Mouse (Mus musculus): Measurements from ENCODE around the gene Hist1h2ab. TPM values are rescaled to one million over a fixed set of nuclear protein-coding genes. Genes with fewer than 3 reads are reported as not detected.

Hist1h2ab gene
- polyA plus RNA-seq, 1 experiment from 2014 or later: 13.5 TPM

GRCm38 (mm10) chr13:23729706-23730105 is 21.2 kb upstream of the Hist1h2ab start:
- Histone ChIP-seq H3K4me3 (replicated peaks; ENCODE audit: low read depth, low read length) (no peak overlapping the region), H3K9ac (replicated peaks; ENCODE audit: low read length) (no peak overlapping the region), H3K4me2 (ENCODE audit: low read length) (no peak overlapping the region), H3K27me3 (ENCODE audit: control insufficient read depth, insufficient read depth, low read length) (no peaks in the 10 kb centered on the region), H3K36me3 (ENCODE audit: control insufficient read depth, insufficient read depth, low read length) (no peaks in the 10 kb centered on the region), H3K9me3 (ENCODE audit: control insufficient read depth, low read length) (no peaks in the 10 kb centered on the region), H3K4me1 (ENCODE audit: control insufficient read depth, insufficient read depth, low read length) (no peaks in the 10 kb centered on the region), H3K27ac (replicated peaks; ENCODE audit: low read depth, low read length) (no peak overlapping the region)
- ATAC-seq (ENCODE audit: low FRiP score, low TSS enrichment) (no peak), DNase-seq (no peak)
- WGBS: 94% methylated on average over 5 of the region's 5 CpGs

GRCm38 (mm10) chr13:23730479-23730878 is 20.4 kb upstream of the Hist1h2ab start:
- Histone ChIP-seq H3K4me3 (replicated peaks; ENCODE audit: low read depth, low read length) (no peak overlapping the region), H3K4me2 (ENCODE audit: low read length) (no peak overlapping the region), H3K27me3 (ENCODE audit: control insufficient read depth, insufficient read depth, low read length) (no peaks in the 10 kb centered on the region), H3K36me3 (ENCODE audit: control insufficient read depth, insufficient read depth, low read length) (no peaks in the 10 kb centered on the region), H3K9me3 (ENCODE audit: control insufficient read depth, low read length) (no peaks in the 10 kb centered on the region), H3K27ac (replicated peaks; ENCODE audit: low read depth, low read length) (no peak overlapping the region), H3K4me1 (ENCODE audit: control insufficient read depth, insufficient read depth, low read length) (no peaks in the 10 kb centered on the region), H3K9ac (replicated peaks; ENCODE audit: low read length) (no peak overlapping the region)
- ATAC-seq (ENCODE audit: low FRiP score, low TSS enrichment) (no peak), DNase-seq (no peak)
- WGBS: 63% methylated on average over 8 of the region's 8 CpGs

GRCm38 (mm10) chr13:23732156-23732804 is 18.6 kb upstream of the Hist1h2ab start:
- Histone ChIP-seq H3K36me3 (ENCODE audit: control insufficient read depth, insufficient read depth, low read length) (no peaks in the 10 kb centered on the region), H3K27me3 (ENCODE audit: control insufficient read depth, insufficient read depth, low read length) (no peaks in the 10 kb centered on the region), H3K4me1 (ENCODE audit: control insufficient read depth, insufficient read depth, low read length) (no peaks in the 10 kb centered on the region), H3K4me2 (ENCODE audit: low read length) (no peak overlapping the region), H3K9ac (replicated peaks; ENCODE audit: low read length) (no peak overlapping the region), H3K4me3 (replicated peaks; ENCODE audit: low read depth, low read length) (no peak overlapping the region), H3K27ac (replicated peaks; ENCODE audit: low read depth, low read length) (no peak overlapping the region), H3K9me3 (ENCODE audit: control insufficient read depth, low read length) (no peaks in the 10 kb centered on the region)
- WGBS: 25% methylated on average over 8 of the region's 8 CpGs
- DNase-seq: peak; percentile 78
- ATAC-seq (ENCODE audit: low FRiP score, low TSS enrichment): no peak

- no peak for DNase-seq
- Histone ChIP-seq H3K4me3 (replicated peaks; ENCODE audit: low read depth, low read length) (no peak overlapping the region), H3K4me1 (ENCODE audit: control insufficient read depth, insufficient read depth, low read length) (peaks cover 19% of the 10 kb centered on the region), H3K36me3 (ENCODE audit: control insufficient read depth, insufficient read depth, low read length) (no peaks in the 10 kb centered on the region), H3K27ac (replicated peaks; ENCODE audit: low read depth, low read length) (no peak overlapping the region), H3K4me2 (ENCODE audit: low read length) (no peak overlapping the region), H3K27me3 (ENCODE audit: control insufficient read depth, insufficient read depth, low read length) (no peaks in the 10 kb centered on the region), H3K9ac (replicated peaks; ENCODE audit: low read length) (no peak overlapping the region), H3K9me3 (ENCODE audit: control insufficient read depth, low read length) (no peaks in the 10 kb centered on the region)
- 67% methylated on average over 5 of the region's 5 CpGs for WGBS
- ATAC-seq (ENCODE audit: low FRiP score, low TSS enrichment): no peak
These were observed 13.8 kb upstream of the Hist1h2ab start for GRCm38 (mm10) chr13:23737091-23737490.

- H3K9me3 ChIP-seq (ENCODE audit: control insufficient read depth, low read length): no peaks in the 10 kb centered on the region
- WGBS: 17% methylated on average over 4 of the region's 4 CpGs
- peak overlapping the region; percentile 48 for H3K4me3 ChIP-seq (replicated peaks; ENCODE audit: low read depth, low read length)
- peaks cover 19% of the 10 kb centered on the region for H3K4me1 ChIP-seq (ENCODE audit: control insufficient read depth, insufficient read depth, low read length)
- ATAC-seq (ENCODE audit: low FRiP score, low TSS enrichment): no peak
- peak overlapping the region; percentile 24; the same call in 1 of the 2 replicates for H3K9ac ChIP-seq (replicated peaks; ENCODE audit: low read length)
- no peak for DNase-seq
- H3K27me3 ChIP-seq (ENCODE audit: control insufficient read depth, insufficient read depth, low read length): no peaks in the 10 kb centered on the region
- H3K27ac ChIP-seq (replicated peaks; ENCODE audit: low read depth, low read length): peak overlapping the region; percentile 42
- H3K36me3 ChIP-seq (ENCODE audit: control insufficient read depth, insufficient read depth, low read length): no peaks in the 10 kb centered on the region
- H3K4me2 ChIP-seq (ENCODE audit: low read length): peak overlapping the region; percentile 98
These were observed 12.9 kb upstream of the Hist1h2ab start for GRCm38 (mm10) chr13:23738041-23738440.

GRCm38 (mm10) chr13:23738677-23739068 is 12.3 kb upstream of the Hist1h2ab start, which contains the start of gene Hist1h1c:
TSS of gene Hist1h1c (plus strand) at chr13:23738808.
- H3K4me3 ChIP-seq (replicated peaks; ENCODE audit: low read depth, low read length): peak within 1 kb of the TSS; percentile 48
- H3K9ac ChIP-seq (replicated peaks; ENCODE audit: low read length): peak within 1 kb of the TSS; percentile 57; the same call in 1 of the 2 replicates
- DNase-seq: peak; percentile 93
- no peaks in the 10 kb centered on the region for H3K9me3 ChIP-seq (ENCODE audit: control insufficient read depth, low read length)
- peak; percentile 94 for ATAC-seq (ENCODE audit: low FRiP score, low TSS enrichment)
- no peaks in the 10 kb centered on the region for H3K27me3 ChIP-seq (ENCODE audit: control insufficient read depth, insufficient read depth, low read length)
- peaks cover 19% of the 10 kb centered on the region for H3K4me1 ChIP-seq (ENCODE audit: control insufficient read depth, insufficient read depth, low read length)
- peak within 1 kb of the TSS; percentile 98 for H3K4me2 ChIP-seq (ENCODE audit: low read length)
- under 1% methylated on average over 30 of the region's 38 CpGs for WGBS
- H3K36me3 ChIP-seq (ENCODE audit: control insufficient read depth, insufficient read depth, low read length): no peaks in the 10 kb centered on the region
- peak within 1 kb of the TSS; percentile 78 for H3K27ac ChIP-seq (replicated peaks; ENCODE audit: low read depth, low read length)

- Histone ChIP-seq H3K27me3 (ENCODE audit: control insufficient read depth, insufficient read depth, low read length) (no peaks in the 10 kb centered on the region), H3K4me3 (replicated peaks; ENCODE audit: low read depth, low read length) (peak overlapping the region; percentile 48), H3K4me2 (ENCODE audit: low read length) (peak overlapping the region; percentile 98), H3K9me3 (ENCODE audit: control insufficient read depth, low read length) (no peaks in the 10 kb centered on the region), H3K9ac (replicated peaks; ENCODE audit: low read length) (peak overlapping the region; percentile 57; the same call in 1 of the 2 replicates), H3K4me1 (ENCODE audit: control insufficient read depth, insufficient read depth, low read length) (peaks cover 19% of the 10 kb centered on the region), H3K27ac (replicated peaks; ENCODE audit: low read depth, low read length) (peak overlapping the region; percentile 78), H3K36me3 (ENCODE audit: control insufficient read depth, insufficient read depth, low read length) (no peaks in the 10 kb centered on the region)
- ATAC-seq (ENCODE audit: low FRiP score, low TSS enrichment) (peak; percentile 85), DNase-seq (peak; percentile 92)
- WGBS: under 1% methylated on average over 39 of the region's 39 CpGs
These were observed 11.6 kb upstream of the Hist1h2ab start for GRCm38 (mm10) chr13:23739069-23739921.

GRCm38 (mm10) chr13:23739922-23740252 is 11.0 kb upstream of the Hist1h2ab start:
- H3K9ac ChIP-seq (replicated peaks; ENCODE audit: low read length): peak overlapping the region; percentile 57; the same call in 1 of the 2 replicates
- peak overlapping the region; percentile 78 for H3K27ac ChIP-seq (replicated peaks; ENCODE audit: low read depth, low read length)
- peaks cover 19% of the 10 kb centered on the region for H3K4me1 ChIP-seq (ENCODE audit: control insufficient read depth, insufficient read depth, low read length)
- H3K4me3 ChIP-seq (replicated peaks; ENCODE audit: low read depth, low read length): peak overlapping the region; percentile 48
- H3K36me3 ChIP-seq (ENCODE audit: control insufficient read depth, insufficient read depth, low read length): no peaks in the 10 kb centered on the region
- H3K9me3 ChIP-seq (ENCODE audit: control insufficient read depth, low read length): no peaks in the 10 kb centered on the region
- DNase-seq (no peak), ATAC-seq (ENCODE audit: low FRiP score, low TSS enrichment) (no peak)
- peak overlapping the region; percentile 98 for H3K4me2 ChIP-seq (ENCODE audit: low read length)
- WGBS: 2% methylated on average over 14 of the region's 14 CpGs
- no peaks in the 10 kb centered on the region for H3K27me3 ChIP-seq (ENCODE audit: control insufficient read depth, insufficient read depth, low read length)
